Mouse (Mus musculus): ENCODE data around the gene Dcun1d1. TPM values are rescaled to one million over a fixed set of nuclear protein-coding genes. Genes with fewer than 3 reads are reported as not detected.
A peak's percentile ranks its signal among the peaks of the same experiment; 100 is the strongest.

Gene Dcun1d1
- total RNA-seq, 2 experiments from 2014 or later = 137 to 145 TPM

GRCm38 (mm10) chr3:35931896-35932727 lies 5.1 kb downstream of the Dcun1d1 start:
- ATAC-seq (replicated peaks; ENCODE audit: poor library complexity) = peak; percentile 55

GRCm38 (mm10) chr3:35931359-35931758 lies 5.9 kb downstream of the Dcun1d1 start:
- no peak for ATAC-seq (replicated peaks; ENCODE audit: poor library complexity)

- 0 out of 2 replicates have a peak, but pooled peaks have one; percentile 15 for ATAC-seq (replicated peaks; ENCODE audit: poor library complexity)
Measured at GRCm38 (mm10) chr3:35929831-35930230, 7.4 kb downstream of the Dcun1d1 start.

- 0 out of 2 replicates have a peak, but pooled peaks have one; percentile 7 for ATAC-seq (replicated peaks; ENCODE audit: poor library complexity)
Measured at GRCm38 (mm10) chr3:35929406-35929805, 7.8 kb downstream of the Dcun1d1 start.

- no peak for ATAC-seq (replicated peaks; ENCODE audit: poor library complexity)
Measured at GRCm38 (mm10) chr3:35925852-35926251, 11.4 kb downstream of the Dcun1d1 start.

- 0 out of 2 replicates have a peak, but pooled peaks have one; percentile 12 for ATAC-seq (replicated peaks; ENCODE audit: poor library complexity)
Measured at GRCm38 (mm10) chr3:35924007-35924406, 13.2 kb downstream of the Dcun1d1 start.

- peak; percentile 92 for ATAC-seq (replicated peaks; ENCODE audit: poor library complexity)
Measured at GRCm38 (mm10) chr3:35923495-35923894, 13.8 kb downstream of the Dcun1d1 start.

- ATAC-seq (replicated peaks; ENCODE audit: poor library complexity) = no peak
Measured at GRCm38 (mm10) chr3:35922522-35922921, 14.7 kb downstream of the Dcun1d1 start.

GRCm38 (mm10) chr3:35918229-35918628 lies 19.0 kb downstream of the Dcun1d1 start:
- no peak for ATAC-seq (replicated peaks; ENCODE audit: poor library complexity)

GRCm38 (mm10) chr3:35908982-35909680 lies 28.1 kb downstream of the Dcun1d1 start:
- ATAC-seq (replicated peaks; ENCODE audit: poor library complexity) = peak; percentile 80

- no peak for ATAC-seq (replicated peaks; ENCODE audit: poor library complexity)
Measured at GRCm38 (mm10) chr3:35900555-35901204, 36.6 kb downstream of the Dcun1d1 start.

- peak; percentile 72 for ATAC-seq (replicated peaks; ENCODE audit: poor library complexity)
Measured at GRCm38 (mm10) chr3:35899109-35899508, 38.1 kb downstream of the Dcun1d1 start.

GRCm38 (mm10) chr3:35897900-35898299 lies 39.3 kb downstream of the Dcun1d1 start:
- ATAC-seq (replicated peaks; ENCODE audit: poor library complexity) = no peak

- ATAC-seq (replicated peaks; ENCODE audit: poor library complexity) = no peak
Measured at GRCm38 (mm10) chr3:35893156-35893555, 44.1 kb downstream of the Dcun1d1 start.

GRCm38 (mm10) chr3:35891123-35891522 lies 46.1 kb downstream of the Dcun1d1 start:
- no peak for ATAC-seq (replicated peaks; ENCODE audit: poor library complexity)

- no peak for ATAC-seq (replicated peaks; ENCODE audit: poor library complexity)
Measured at GRCm38 (mm10) chr3:35889531-35889930, 47.7 kb downstream of the Dcun1d1 start.

GRCm38 (mm10) chr3:35883267-35883666 lies 54.0 kb downstream of the Dcun1d1 start:
- ATAC-seq (replicated peaks; ENCODE audit: poor library complexity) = peak; percentile 71

- no peak for ATAC-seq (replicated peaks; ENCODE audit: poor library complexity)
Measured at GRCm38 (mm10) chr3:35849326-35849725, 87.9 kb downstream of the Dcun1d1 start.

All from megakaryocyte progenitor cell, adult 5-6 weeks (primary cell).